Mouse (Mus musculus) inflammation-experienced regulatory T-cells (primary cell): ENCODE results near the gene Mgarp. TPM values are rescaled to one million over a fixed set of nuclear protein-coding genes. Genes with fewer than 3 reads are reported as not detected.

Source experiments
- polyA plus RNA-seq, 2 experiments: library from polyadenylated mRNA; unstranded; fragments of 100-300 nt; shearing (Covaris generic); gene quantifications; one replicate each; pipeline ENCODE4 v1.2.1; 2017

Gene Mgarp
- 1 to 10 TPM; 1.8 to 3.4 TPM for polyA plus RNA-seq

GRCm38 (mm10) chr3:51396219-51397068 lies at the start of gene Mgarp:
Gene Mgarp, minus strand, starts transcription at chr3:51396738.

GRCm38 (mm10) chr3:51415098-51416072 lies 18.8 kb upstream of the Mgarp start, which contains the start of gene Naa15:
Gene Naa15, plus strand, starts transcription at chr3:51415148.

GRCm38 (mm10) chr3:51408561-51409183 lies 12.1 kb upstream of the Mgarp start, which contains the start of gene Ndufc1:
Gene Ndufc1, minus strand, starts transcription at chr3:51408988.

GRCm38 (mm10) chr3:51340552-51341267 lies 55.8 kb downstream of the Mgarp start, which contains the start of gene Elf2:
Gene Elf2, minus strand, starts transcription at chr3:51340663.

Other genes with a start within 250 kb of the Mgarp start
- 10 to 100 TPM in 1 of 2 experiments, 1 to 10 TPM in 1; 8.8 to 10.4 TPM for gene Noct, start 172.3 kb downstream of the Mgarp start, polyA plus RNA-seq
- gene Elf2, start 56.1 kb downstream of the Mgarp start, polyA plus RNA-seq, result 100 to 1,000 TPM in 1 of 2 experiments, 10 to 100 TPM in 1; 96.3 to 108 TPM
- gene Ndufc1, start 12.2 kb upstream of the Mgarp start, polyA plus RNA-seq, result 100 to 1,000 TPM; 119 to 189 TPM
- 10 to 100 TPM; 67.1 to 83.4 TPM for gene Naa15, start 18.4 kb upstream of the Mgarp start, polyA plus RNA-seq
- gene Rab33b, start 87.2 kb upstream of the Mgarp start, polyA plus RNA-seq, result 10 to 100 TPM; 24.3 to 28.8 TPM
- gene Setd7, start 164.1 kb upstream of the Mgarp start, polyA plus RNA-seq, result 10 to 100 TPM in 1 of 2 experiments, 1 to 10 TPM in 1; 6.0 to 11.4 TPM